In genomic region chr7:100006411-100006810, GRCm38 (mm10) we compare ENCODE assay signal across 11 mouse cellular contexts. TPM values are rescaled to one million over a fixed set of nuclear protein-coding genes. Genes with fewer than 3 reads are reported as not detected.
A peak's percentile ranks its signal among the peaks of the same experiment; 100 is the strongest.
DNase-seq lines count a peak whose midpoint lies in the region; ATAC-seq lines count a peak whose summit lies in the region.
"Had no signal": no experiment of that assay in that cellular context is flagged by ENCODE, and none has a peak within 500 bp of the region (broad histone marks: within the 10 kb centered on the region; RNA-seq: fewer than 3 reads in every experiment).

No protein-coding gene starts in this region.

- H3K4me3 ChIP-seq in heart, embryonic 16.5 days (ENCODE audit: low read length) = no peak overlapping the region
- H3K4me3 ChIP-seq in embryonic facial prominence, embryonic 13.5 days = peak overlapping the region; percentile 50
- H3K4me3 ChIP-seq in hindbrain, embryonic 15.5 days = peak overlapping the region; percentile 48
- H3K4me3 ChIP-seq in midbrain, embryonic 16.5 days (ENCODE audit: low read depth, low read length) = peak overlapping the region; percentile 48

- WGBS in heart, embryonic 16.5 days = 4% methylated on average over 11 of the region's 11 CpGs
- 6% methylated on average over 11 of the region's 11 CpGs for WGBS in embryonic facial prominence, embryonic 13.5 days
- 6% methylated on average over 11 of the region's 11 CpGs for WGBS in hindbrain, embryonic 15.5 days
- WGBS in midbrain, embryonic 16.5 days = 5% methylated on average over 11 of the region's 11 CpGs

- intact Hi-C loops in heart, postnatal 14 days (cut with DNase I) = no loop called here
- intact Hi-C loops in left cerebral cortex, postnatal 14 days (cut with DNase I) = loop anchor here (5.0 kb wide), 1 partner anchor 101 kb away; no protein-coding TSS in a partner anchor
- intact Hi-C loops in left cerebral cortex, postnatal 25 days (cut with DNase I) = loop anchor here (5.0 to 10.0 kb wide), 2 partner anchors 101 to 382 kb away; partner anchors contain the start of gene Tpbgl

- H3K4me1 ChIP-seq in heart, embryonic 16.5 days (ENCODE audit: control insufficient read depth, insufficient read depth, low read length) = no peaks in the 10 kb centered on the region
- H3K4me1 ChIP-seq in embryonic facial prominence, embryonic 13.5 days = peaks cover 9% of the 10 kb centered on the region
- peaks cover 7% of the 10 kb centered on the region for H3K4me1 ChIP-seq in hindbrain, embryonic 15.5 days (replicated peaks)
- H3K4me1 ChIP-seq in midbrain, embryonic 16.5 days (ENCODE audit: control insufficient read depth, insufficient read depth, low read length) = peaks cover 5% of the 10 kb centered on the region; the same call in 1 of the 2 replicates

- no peaks in the 10 kb centered on the region for H3K36me3 ChIP-seq in heart, embryonic 16.5 days (ENCODE audit: control insufficient read depth, insufficient read depth)
- H3K36me3 ChIP-seq in embryonic facial prominence, embryonic 13.5 days = no peaks in the 10 kb centered on the region
- no peaks in the 10 kb centered on the region for H3K36me3 ChIP-seq in hindbrain, embryonic 15.5 days
- no peaks in the 10 kb centered on the region for H3K36me3 ChIP-seq in midbrain, embryonic 16.5 days (ENCODE audit: control insufficient read depth, insufficient read depth, low read length)

- no peak for ATAC-seq in heart, embryonic 16.5 days (replicated peaks; ENCODE audit: extremely low read depth, insufficient read depth, low FRiP score)
- ATAC-seq in embryonic facial prominence, embryonic 13.5 days (ENCODE audit: insufficient number of reproducible peaks, insufficient read depth, low FRiP score, low TSS enrichment, low read depth) = no peak
- no peak for ATAC-seq in hindbrain, embryonic 15.5 days (ENCODE audit: low FRiP score, low read depth)
- no peak for ATAC-seq in midbrain, embryonic 16.5 days

- H3K9me3 ChIP-seq in heart, embryonic 16.5 days (replicated peaks; ENCODE audit: control insufficient read depth, low read length) = no peaks in the 10 kb centered on the region
- no peaks in the 10 kb centered on the region for H3K9me3 ChIP-seq in embryonic facial prominence, embryonic 13.5 days
- no peaks in the 10 kb centered on the region for H3K9me3 ChIP-seq in hindbrain, embryonic 15.5 days
- no peaks in the 10 kb centered on the region for H3K9me3 ChIP-seq in midbrain, embryonic 16.5 days (replicated peaks; ENCODE audit: control insufficient read depth, low read length, poor library complexity, severe bottlenecking)

- H3K27me3 ChIP-seq in heart, embryonic 16.5 days (ENCODE audit: control insufficient read depth, insufficient read depth, low read length) = peaks cover 62% of the 10 kb centered on the region
- H3K27me3 ChIP-seq in embryonic facial prominence, embryonic 13.5 days = peaks cover 72% of the 10 kb centered on the region
- H3K27me3 ChIP-seq in hindbrain, embryonic 15.5 days = peaks cover 46% of the 10 kb centered on the region
- peaks cover 42% of the 10 kb centered on the region for H3K27me3 ChIP-seq in midbrain, embryonic 16.5 days (ENCODE audit: control insufficient read depth, insufficient read depth, low read depth, low read length)

- DNase-seq in heart, postnatal 14 days = no peak
- no peak for DNase-seq in left cerebral cortex, postnatal 14 days (ENCODE audit: low spot score in 2 of 2)
- DNase-seq in retina, postnatal 1 day = no peak
- DNase-seq in left cerebral cortex, postnatal 25 days (ENCODE audit: low spot score in 2 of 2) = no peak
- DNase-seq: cerebellum, adult 9-11 months had no signal

- H3K27ac ChIP-seq in heart, embryonic 16.5 days (ENCODE audit: low read length) = no peak overlapping the region
- no peak overlapping the region for H3K27ac ChIP-seq in embryonic facial prominence, embryonic 13.5 days
- no peak overlapping the region for H3K27ac ChIP-seq in hindbrain, embryonic 15.5 days (replicated peaks)
- H3K27ac ChIP-seq in midbrain, embryonic 16.5 days (ENCODE audit: low read length) = no peak overlapping the region

- peak overlapping the region; percentile 74; the same call in 1 of the 2 replicates for H3K4me2 ChIP-seq in heart, embryonic 16.5 days (ENCODE audit: low read depth, low read length)
- H3K4me2 ChIP-seq in embryonic facial prominence, embryonic 13.5 days = peak overlapping the region; percentile 89
- H3K4me2 ChIP-seq in hindbrain, embryonic 15.5 days = peak overlapping the region; percentile 97
- peak overlapping the region; percentile 93 for H3K4me2 ChIP-seq in midbrain, embryonic 16.5 days (ENCODE audit: low read length)

- H3K9ac ChIP-seq in heart, embryonic 16.5 days (ENCODE audit: low read length) = no peak overlapping the region
- H3K9ac ChIP-seq in embryonic facial prominence, embryonic 13.5 days = 0 out of 2 replicates have a peak overlapping the region, but pooled peaks have one; percentile 49
- no peak overlapping the region for H3K9ac ChIP-seq in hindbrain, embryonic 15.5 days
- H3K9ac ChIP-seq in midbrain, embryonic 16.5 days (ENCODE audit: low read depth, low read length) = no peak overlapping the region

RNA-seq across cellular contexts. Expression of gene Chrdl2, which starts 0.4 kb away (rescaled TPM):
- 0.15 TPM in 1 of 2 replicates, not detected in the other for polyA plus RNA-seq in heart, embryonic 16.5 days (2015; fragmentation: Nextera tagmentation; extraction: Ambion mirVana)
- total RNA-seq in heart, postnatal 14 days (2021) = not detected
- 1.1 and 2.2 TPM in 2 replicates for polyA plus RNA-seq in embryonic facial prominence, embryonic 13.5 days (2015; fragmentation: Nextera tagmentation; extraction: Ambion mirVana)
- 0.71 and 1.3 TPM in 2 replicates for polyA plus RNA-seq in hindbrain, embryonic 15.5 days (2015; fragmentation: Nextera tagmentation; extraction: Ambion mirVana)
- 0.12 and 0.48 TPM in 2 replicates for polyA plus RNA-seq in midbrain, embryonic 16.5 days (2015; fragmentation: Nextera tagmentation; extraction: Ambion mirVana)
- under 1 TPM in 1 of 2 experiments, not detected in 1; 0.32 TPM for total RNA-seq in left cerebral cortex, postnatal 14 days (2021)
- total RNA-seq in left cerebral cortex, postnatal 25 days (2021) = under 1 TPM in 1 of 2 experiments, not detected in 1; 0.41 TPM
- total RNA-seq: adrenal gland, adult 18-20 months; CH12.LX had no signal

RNA-seq across cellular contexts. Expression of gene Rnf169, which starts 26.2 kb away (rescaled TPM):
- 2.9 and 3.0 TPM in 2 replicates for polyA plus RNA-seq in heart, embryonic 16.5 days (2015; fragmentation: Nextera tagmentation; extraction: Ambion mirVana)
- total RNA-seq in heart, postnatal 14 days (2021) = 10 to 100 TPM; 14.7 TPM
- 6.6 and 7.9 TPM in 2 replicates for polyA plus RNA-seq in embryonic facial prominence, embryonic 13.5 days (2015; fragmentation: Nextera tagmentation; extraction: Ambion mirVana)
- 4.6 and 4.9 TPM in 2 replicates for polyA plus RNA-seq in hindbrain, embryonic 15.5 days (2015; fragmentation: Nextera tagmentation; extraction: Ambion mirVana)
- 4.3 and 4.4 TPM in 2 replicates for polyA plus RNA-seq in midbrain, embryonic 16.5 days (2015; fragmentation: Nextera tagmentation; extraction: Ambion mirVana)
- total RNA-seq in left cerebral cortex, postnatal 14 days (2021) = 10 to 100 TPM; 39.3 to 52.1 TPM
- total RNA-seq in left cerebral cortex, postnatal 25 days (2021) = 10 to 100 TPM; 45.6 to 50.8 TPM
